Mouse (Mus musculus) intestine, embryonic 16.5 days (tissue): Measurements from ENCODE around the gene Kat2b. TPM values are rescaled to one million over a fixed set of nuclear protein-coding genes. Genes with fewer than 3 reads are reported as not detected.

Experiments
- ATAC-seq: fragments of 200-750 bp; cut with Nextera tagmentation; 2 replicates; pipeline ENCODE4 v1.8.0; 2017; ENCODE audit warnings: moderate TSS enrichment, moderate library complexity
- H3K27ac ChIP-seq: fragments of 300-500 bp; sonication (generic); 2 replicates; pipeline ENCODE4 v1.5.1; 2014; ENCODE audit warnings: mild to moderate bottlenecking, low read length
- H3K27me3 ChIP-seq: fragments of 300-500 bp; sonication (generic); replicated peaks from 2 replicates; pipeline ENCODE4 v1.6.1; 2014; ENCODE audit warnings: low read length, control low read depth, mixed read lengths; ENCODE audit not compliant: control insufficient read depth, insufficient read depth
- H3K36me3 ChIP-seq: fragments of 300-500 bp; sonication (generic); 2 replicates; pipeline ENCODE4 v1.6.1; 2014; ENCODE audit warnings: low read length, control low read depth; ENCODE audit not compliant: control insufficient read depth, insufficient read depth
- H3K4me1 ChIP-seq: fragments of 300-500 bp; sonication (generic); 2 replicates; pipeline ENCODE4 v1.6.1; 2014; ENCODE audit warnings: low read length, control low read depth, mixed read lengths; ENCODE audit not compliant: control insufficient read depth, insufficient read depth
- H3K4me2 ChIP-seq: fragments of 300-500 bp; sonication (generic); 2 replicates; pipeline ENCODE4 v1.6.1; 2014; ENCODE audit warnings: low read depth, low read length, control low read depth
- H3K4me3 ChIP-seq: fragments of 300-500 bp; sonication (generic); 2 replicates; pipeline ENCODE4 v1.5.1; 2014; ENCODE audit warnings: mild to moderate bottlenecking, low read length
- H3K9ac ChIP-seq: fragments of 300-500 bp; sonication (generic); 2 replicates; pipeline ENCODE4 v1.6.1; 2014; ENCODE audit warnings: low read depth, low read length
- H3K9me3 ChIP-seq: fragments of 300-500 bp; sonication (generic); 2 replicates; pipeline ENCODE4 v1.6.1; 2016; ENCODE audit warnings: low read length, control low read depth; ENCODE audit not compliant: control insufficient read depth
- WGBS: fragments of 180-500 bp; shearing (Covaris S2); extraction: QIAGEN DNeasy Blood & Tissue Kit; methylation state at CpG from one replicate; pipeline ENCODE4 v1.1.7; 2014; 5-methylcytosine and 5-hydroxymethylcytosine counted together
- polyA plus RNA-seq: library from polyadenylated mRNA; unstranded; fragments of >200 nt; fragmentation: Nextera tagmentation; extraction: Ambion mirVana; gene quantifications from 2 replicates; pipeline ENCODE4 v1.2.1, GENCODE M21; 2015

Kat2b gene
- polyA plus RNA-seq, 1 experiment from 2014 or later = 4.1 TPM

DNA sequence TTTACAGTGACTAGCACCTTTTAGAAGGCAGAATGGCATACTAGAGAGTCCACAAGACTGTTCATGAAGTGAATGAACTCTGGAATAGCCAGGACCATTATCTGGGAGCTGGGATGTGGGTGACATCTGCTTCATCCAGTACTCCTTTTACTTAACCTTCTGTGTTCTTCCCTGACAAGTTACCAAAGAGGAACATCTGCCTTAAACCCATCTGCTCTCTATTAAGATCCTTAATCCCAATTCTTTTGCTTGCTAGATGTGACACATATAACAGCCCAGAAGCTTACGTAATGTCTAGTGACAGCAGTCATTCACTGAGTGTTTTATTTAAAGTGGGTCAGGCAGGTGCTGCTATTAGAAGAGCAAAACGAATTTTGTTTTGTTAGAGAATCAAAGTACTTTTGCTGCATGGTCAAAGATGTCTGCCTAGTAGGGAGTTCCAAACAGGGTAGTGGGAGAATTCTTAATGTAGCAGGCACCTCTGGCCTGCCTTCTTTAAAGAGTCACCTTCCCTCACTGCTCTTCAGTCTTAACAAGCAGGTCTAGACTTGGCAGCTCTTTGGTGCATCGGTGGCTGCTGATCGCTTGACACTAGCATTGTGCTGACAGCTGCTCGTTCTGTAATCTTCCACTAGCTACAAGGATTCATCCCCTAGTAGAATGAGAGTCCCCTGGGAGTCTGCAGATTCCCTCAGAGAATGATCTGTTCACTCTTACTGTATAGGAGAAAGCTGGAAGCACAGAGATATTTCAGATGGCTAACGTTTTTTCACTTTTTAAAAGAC lies 94.6 kb downstream of the Kat2b start:
- H3K9ac ChIP-seq = no peak overlapping the region
- H3K27ac ChIP-seq = no peak overlapping the region
- ATAC-seq = no peak
- H3K27me3 ChIP-seq = no peaks in the 10 kb centered on the region
- H3K4me3 ChIP-seq = no peak overlapping the region
- H3K36me3 ChIP-seq = no peaks in the 10 kb centered on the region
- H3K4me2 ChIP-seq = no peak overlapping the region
- 79% methylated on average over 6 of the region's 6 CpGs for WGBS
- H3K4me1 ChIP-seq = no peaks in the 10 kb centered on the region
- H3K9me3 ChIP-seq = no peaks in the 10 kb centered on the region

DNA sequence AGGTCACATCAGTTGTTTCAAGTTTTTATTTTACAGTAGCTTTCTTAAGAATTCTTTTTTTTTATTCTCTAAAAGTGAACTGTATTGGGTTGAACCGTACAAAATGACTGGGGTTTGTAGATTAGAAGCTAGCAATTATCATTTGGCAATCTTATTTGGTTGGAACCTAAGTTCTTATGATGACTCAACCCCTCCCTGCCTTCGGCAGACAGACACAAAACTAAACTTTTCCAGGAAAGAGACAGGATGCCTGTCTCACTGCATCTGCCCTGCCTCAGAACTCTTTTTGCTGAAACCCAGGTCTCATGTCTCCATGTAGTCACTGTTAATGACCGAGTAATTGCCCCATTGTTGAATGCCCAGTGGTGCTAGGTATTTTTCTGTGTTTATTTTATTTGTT lies 97.6 kb downstream of the Kat2b start:
- Histone ChIP-seq H3K9ac (no peak overlapping the region), H3K36me3 (no peaks in the 10 kb centered on the region), H3K27ac (no peak overlapping the region), H3K4me3 (no peak overlapping the region), H3K4me1 (no peaks in the 10 kb centered on the region), H3K27me3 (no peaks in the 10 kb centered on the region), H3K4me2 (no peak overlapping the region), H3K9me3 (no peaks in the 10 kb centered on the region)
- 89% methylated on average over 3 of the region's 3 CpGs for WGBS
- no peak for ATAC-seq

DNA sequence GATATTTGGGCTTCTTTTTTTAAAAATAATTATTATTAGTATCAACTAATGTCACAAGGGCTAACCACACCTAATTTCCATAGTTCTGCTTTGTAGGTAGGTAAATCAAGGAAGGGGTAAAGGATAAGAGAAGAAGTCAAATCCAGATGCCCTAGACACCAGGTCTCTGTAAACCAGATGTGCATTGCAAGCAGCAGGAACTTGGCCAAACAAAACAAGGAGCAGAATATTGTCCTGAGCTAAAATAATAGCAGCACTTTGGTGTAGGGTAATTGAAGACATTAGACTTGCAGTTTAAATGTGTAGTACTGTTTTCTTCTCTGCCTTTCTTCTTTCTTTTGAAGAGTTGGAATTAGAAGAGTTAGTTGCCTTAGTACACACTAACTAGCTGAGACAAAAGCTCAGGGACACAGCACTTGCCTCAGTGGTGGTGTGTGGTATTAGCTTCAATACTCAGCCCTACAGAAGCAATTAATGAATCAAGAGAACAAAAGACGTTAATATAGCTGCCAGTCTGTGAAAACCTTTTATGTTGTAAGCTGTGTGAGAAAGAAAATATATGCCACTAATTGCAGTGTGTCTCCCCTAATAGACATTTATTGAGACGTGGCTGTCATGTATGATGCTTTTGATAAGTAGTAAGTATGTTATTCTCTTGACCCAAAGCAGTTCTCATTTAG lies 98.2 kb downstream of the Kat2b start:
- Histone ChIP-seq H3K4me3 (no peak overlapping the region), H3K27ac (no peak overlapping the region), H3K4me1 (no peaks in the 10 kb centered on the region), H3K4me2 (no peak overlapping the region), H3K27me3 (no peaks in the 10 kb centered on the region), H3K9me3 (no peaks in the 10 kb centered on the region), H3K9ac (no peak overlapping the region), H3K36me3 (no peaks in the 10 kb centered on the region)
- 82% methylated on average over 2 of the region's 2 CpGs for WGBS
- no peak for ATAC-seq

DNA sequence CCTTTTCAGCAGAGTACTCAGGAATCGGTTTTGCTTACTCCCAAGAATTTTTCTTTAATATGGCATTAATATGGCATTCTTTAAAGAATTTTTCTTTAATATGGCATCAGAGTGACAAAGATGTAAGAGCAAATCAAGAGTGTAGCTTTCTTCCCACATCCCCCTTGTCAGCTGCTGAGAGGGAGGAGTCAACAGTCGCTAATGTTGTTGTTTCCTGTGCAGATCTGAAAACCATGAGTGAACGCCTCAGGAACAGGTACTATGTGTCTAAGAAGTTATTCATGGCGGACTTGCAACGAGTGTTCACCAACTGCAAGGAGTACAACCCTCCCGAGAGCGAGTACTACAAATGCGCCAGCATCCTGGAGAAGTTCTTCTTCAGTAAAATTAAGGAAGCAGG lies 103.8 kb downstream of the Kat2b start:
- Histone ChIP-seq H3K27ac (no peak overlapping the region), H3K9ac (no peak overlapping the region), H3K9me3 (no peaks in the 10 kb centered on the region), H3K27me3 (no peaks in the 10 kb centered on the region), H3K36me3 (peaks cover 2% of the 10 kb centered on the region; the same call in 1 of the 2 replicates), H3K4me1 (no peaks in the 10 kb centered on the region), H3K4me3 (no peak overlapping the region), H3K4me2 (no peak overlapping the region)
- ATAC-seq = no peak
- WGBS = 94% methylated on average over 8 of the region's 8 CpGs

DNA sequence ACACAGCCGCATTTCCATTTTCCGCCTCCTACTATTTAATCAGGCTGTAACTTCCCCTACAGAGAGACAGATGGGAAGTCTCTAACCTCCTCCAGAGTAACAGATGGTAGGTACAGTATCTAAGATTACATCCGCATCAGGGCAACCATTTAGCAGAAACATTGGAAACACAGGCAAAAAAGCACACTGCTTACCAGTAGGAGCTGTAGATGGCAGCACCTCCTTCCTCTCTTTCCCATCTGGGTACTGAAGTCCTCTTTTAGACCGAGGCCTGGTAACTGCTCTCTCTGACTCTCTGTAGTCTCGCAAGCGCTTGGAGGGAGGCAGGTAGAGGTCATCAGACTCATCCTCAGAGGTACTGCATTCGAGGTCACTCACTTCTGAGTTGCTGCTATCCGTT lies 112.1 kb downstream of the Kat2b start:
- H3K27me3 ChIP-seq = no peaks in the 10 kb centered on the region
- peaks cover 3% of the 10 kb centered on the region; the same call in 1 of the 2 replicates for H3K36me3 ChIP-seq
- no peak overlapping the region for H3K4me3 ChIP-seq
- no peaks in the 10 kb centered on the region for H3K4me1 ChIP-seq
- no peak overlapping the region for H3K4me2 ChIP-seq
- no peak for ATAC-seq
- no peak overlapping the region for H3K27ac ChIP-seq
- H3K9ac ChIP-seq = no peak overlapping the region
- H3K9me3 ChIP-seq = no peaks in the 10 kb centered on the region
- 80% methylated on average over 8 of the region's 8 CpGs for WGBS

DNA sequence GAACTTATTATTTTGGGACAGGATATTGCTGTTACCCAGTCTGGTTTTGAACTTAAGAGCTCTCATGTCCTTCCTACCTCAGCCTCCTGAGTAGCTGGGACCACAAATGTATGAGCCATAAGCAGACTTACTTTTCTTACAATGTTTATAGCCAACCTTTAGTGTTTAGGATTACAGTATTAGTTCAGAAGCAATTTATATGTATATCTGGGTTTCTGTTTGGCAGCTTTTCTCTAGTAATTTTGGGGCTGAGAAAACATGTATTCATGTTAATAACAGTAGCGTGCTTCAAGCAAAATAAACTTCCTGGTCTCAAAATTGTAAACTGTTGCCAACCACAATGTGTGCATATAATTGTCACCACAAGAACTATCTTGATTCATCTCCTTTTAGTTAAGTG lies 121.7 kb downstream of the Kat2b start:
- Histone ChIP-seq H3K4me2 (peak overlapping the region; percentile 60), H3K4me3 (peak overlapping the region; percentile 72), H3K27me3 (no peaks in the 10 kb centered on the region), H3K9ac (peak overlapping the region; percentile 33; the same call in 1 of the 2 replicates), H3K27ac (no peak overlapping the region), H3K9me3 (no peaks in the 10 kb centered on the region), H3K4me1 (no peaks in the 10 kb centered on the region), H3K36me3 (peaks cover 3% of the 10 kb centered on the region; the same call in 1 of the 2 replicates)
- ATAC-seq = no peak
- 4% methylated on average over 1 of the region's 1 CpGs for WGBS

DNA sequence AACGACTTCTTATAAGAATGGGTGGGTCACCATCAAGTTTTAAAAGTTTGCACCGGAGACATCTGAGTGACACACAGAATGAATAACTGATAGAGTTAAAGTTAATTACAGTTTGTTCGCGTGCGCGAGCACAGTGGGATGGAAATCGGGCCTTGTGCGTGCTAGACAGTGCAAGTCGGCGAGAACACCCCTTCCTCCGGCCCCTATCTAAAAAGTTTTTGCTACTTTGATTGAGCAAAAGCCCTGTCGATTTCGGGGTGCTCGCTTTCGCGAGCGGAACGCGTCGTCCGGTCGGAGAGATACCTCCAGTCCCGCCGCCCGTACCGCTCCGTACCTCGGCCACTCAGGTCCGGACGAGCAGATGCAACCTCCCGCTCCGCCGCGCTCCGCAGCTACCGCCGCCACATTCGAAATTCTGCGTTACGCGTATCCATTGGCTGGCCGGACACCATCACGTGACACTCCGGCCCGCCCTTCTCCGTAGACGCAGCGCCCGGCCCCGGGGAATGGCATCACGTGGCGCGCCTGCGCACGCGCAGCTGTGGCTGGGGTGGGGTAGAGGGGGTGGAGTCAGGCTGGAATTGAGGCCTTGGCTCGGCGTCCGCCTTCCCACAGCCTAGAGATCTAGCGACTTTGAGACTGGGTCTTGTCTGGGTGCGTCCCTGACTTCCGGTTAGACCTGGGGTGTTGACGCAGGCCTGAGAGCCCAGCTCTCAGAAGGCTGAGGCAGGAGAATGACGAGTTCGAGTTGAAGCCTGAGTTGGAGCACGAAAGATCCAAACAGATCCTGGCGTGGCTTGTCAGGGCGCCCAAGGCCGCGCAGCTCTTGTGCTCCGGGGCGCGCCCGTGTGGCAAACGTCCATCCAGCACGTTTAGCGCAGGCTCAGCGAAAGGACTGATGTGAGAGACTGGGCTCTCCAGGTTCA lies 122.5 kb downstream of the Kat2b start, which contains the start of gene Sgo1:
TSS of gene Sgo1 (minus strand) at position 457 of the 926 bp plus-strand sequence.
- Histone ChIP-seq H3K36me3 (no peaks in the 10 kb centered on the region), H3K4me3 (peak within 1 kb of the TSS; percentile 72), H3K27ac (peak within 1 kb of the TSS; percentile 99), H3K4me2 (peak within 1 kb of the TSS; percentile 84), H3K9ac (peak within 1 kb of the TSS; percentile 84), H3K27me3 (no peaks in the 10 kb centered on the region), H3K4me1 (no peaks in the 10 kb centered on the region), H3K9me3 (no peaks in the 10 kb centered on the region)
- ATAC-seq = peak; percentile 99
- under 1% methylated on average over 78 of the region's 78 CpGs for WGBS

DNA sequence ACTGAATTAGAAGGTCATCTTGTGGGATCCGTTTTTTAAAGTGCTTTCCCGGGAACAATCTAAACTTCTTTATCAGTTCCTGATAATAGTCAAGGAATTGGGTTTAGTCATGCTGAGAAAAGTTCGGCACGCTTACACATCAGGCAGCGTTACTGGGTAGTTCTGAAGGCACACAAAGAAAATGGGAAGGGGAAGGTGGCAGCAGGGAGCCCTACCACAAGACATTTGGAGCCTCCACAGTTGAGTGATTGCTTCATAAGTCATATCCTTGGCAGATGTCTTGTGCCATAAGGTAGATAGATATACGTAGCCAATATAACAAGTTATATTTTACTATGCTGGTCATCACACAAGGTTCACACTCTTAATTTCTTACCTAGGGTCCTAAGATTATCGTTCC lies 123.3 kb downstream of the Kat2b start:
- 15% methylated on average over 7 of the region's 7 CpGs for WGBS
- peak overlapping the region; percentile 99 for H3K27ac ChIP-seq
- H3K27me3 ChIP-seq = no peaks in the 10 kb centered on the region
- H3K4me2 ChIP-seq = peak overlapping the region; percentile 84
- peak; percentile 21 for ATAC-seq
- no peaks in the 10 kb centered on the region for H3K9me3 ChIP-seq
- no peaks in the 10 kb centered on the region for H3K36me3 ChIP-seq
- H3K4me3 ChIP-seq = peak overlapping the region; percentile 72
- peak overlapping the region; percentile 84 for H3K9ac ChIP-seq
- no peaks in the 10 kb centered on the region for H3K4me1 ChIP-seq

DNA sequence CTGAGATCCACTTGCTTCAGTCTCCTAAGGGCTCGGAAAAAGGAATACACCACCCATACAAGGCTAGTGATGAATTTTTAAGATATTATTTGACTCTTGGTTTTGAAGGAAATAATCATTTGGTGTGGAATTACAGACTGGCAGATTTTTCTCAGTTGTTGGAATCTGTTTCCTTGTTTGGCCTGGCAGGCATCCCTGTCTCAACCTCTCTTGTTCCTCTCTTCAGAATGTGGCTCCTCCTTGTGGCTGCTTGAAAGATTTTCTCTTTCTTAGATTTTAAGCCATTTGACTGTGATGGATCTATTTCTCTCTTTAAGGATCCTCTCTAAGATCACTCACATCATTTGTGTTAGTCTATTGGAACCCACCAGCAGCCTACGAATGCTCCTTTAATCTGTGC lies 127.4 kb downstream of the Kat2b start:
- Histone ChIP-seq H3K36me3 (no peaks in the 10 kb centered on the region), H3K27me3 (no peaks in the 10 kb centered on the region), H3K9ac (no peak overlapping the region), H3K4me3 (no peak overlapping the region), H3K4me2 (no peak overlapping the region), H3K4me1 (no peaks in the 10 kb centered on the region), H3K27ac (no peak overlapping the region), H3K9me3 (no peaks in the 10 kb centered on the region)
- WGBS = 84% methylated on average over 2 of the region's 2 CpGs
- ATAC-seq = no peak
